34 mouse cellular contexts compared by ENCODE assay signal in genomic region chr7:112909164-112909563, GRCm38 (mm10). TPM values are rescaled to one million over a fixed set of nuclear protein-coding genes. Genes with fewer than 3 reads are reported as not detected.
"Had no signal": no experiment of that assay in that cellular context is flagged by ENCODE, and none has a peak within 500 bp of the region (broad histone marks: within the 10 kb centered on the region; RNA-seq: fewer than 3 reads in every experiment).

No protein-coding gene starts in this region.

- H3K36me3 ChIP-seq: hindbrain, embryonic 15.5 days; intestine, embryonic 15.5 days; kidney, embryonic 15.5 days had no signal

- DNase-seq: heart, postnatal 10 days; heart, postnatal 14 days; heart, postnatal 36 days; heart, postnatal 4 days; kidney, adult 11 months; kidney, adult 18-20 months; kidney, adult 2 months; kidney, adult 8-10 months; kidney, adult 9 months; kidney, postnatal 10 days; kidney, postnatal 14 days; kidney, postnatal 25 days; kidney, postnatal 36 days; kidney, postnatal 4 days; layer of hippocampus, adult 9-11 months; layer of hippocampus, postnatal 36 days had no signal

- H3K9me3 ChIP-seq: heart, embryonic 12.5 days; heart, embryonic 13.5 days; heart, embryonic 15.5 days; hindbrain, embryonic 10.5 days; hindbrain, embryonic 12.5 days; hindbrain, embryonic 13.5 days; hindbrain, embryonic 15.5 days; intestine, embryonic 15.5 days; kidney, embryonic 15.5 days had no signal

- H3K4me1 ChIP-seq: heart, embryonic 15.5 days; hindbrain, embryonic 12.5 days; intestine, embryonic 15.5 days had no signal

- ATAC-seq: hindbrain, embryonic 16.5 days; hindbrain, postnatal 0 days; inflammation-experienced regulatory T-cells, adult 6 months; intestine, embryonic 15.5 days; intestine, postnatal 0 days had no signal

- H3K27me3 ChIP-seq: heart, embryonic 12.5 days; heart, embryonic 13.5 days; heart, embryonic 15.5 days; hindbrain, embryonic 15.5 days; intestine, embryonic 15.5 days; kidney, embryonic 15.5 days had no signal

- H3K27ac ChIP-seq: heart, embryonic 13.5 days; heart, embryonic 15.5 days; hindbrain, embryonic 10.5 days; hindbrain, embryonic 12.5 days; hindbrain, embryonic 13.5 days; hindbrain, embryonic 14.5 days; hindbrain, embryonic 15.5 days; hindbrain, postnatal 0 days; intestine, embryonic 15.5 days; kidney, embryonic 15.5 days; kidney, postnatal 0 days; layer of hippocampus, adult 2 months; left cerebral cortex, adult 2 months had no signal

- H3K4me2 ChIP-seq: heart, embryonic 12.5 days; heart, embryonic 13.5 days; heart, embryonic 15.5 days; hindbrain, embryonic 12.5 days; hindbrain, embryonic 13.5 days; hindbrain, embryonic 14.5 days; hindbrain, embryonic 15.5 days; intestine, embryonic 15.5 days; kidney, embryonic 15.5 days had no signal

- H3K4me3 ChIP-seq: heart, embryonic 12.5 days; heart, embryonic 13.5 days; heart, embryonic 15.5 days; hindbrain, embryonic 10.5 days; hindbrain, embryonic 12.5 days; hindbrain, embryonic 13.5 days; hindbrain, embryonic 15.5 days; intestine, embryonic 15.5 days; kidney, embryonic 15.5 days; layer of hippocampus, adult 2 months; left cerebral cortex, adult 2 months had no signal

- H3K9ac ChIP-seq: heart, embryonic 12.5 days; heart, embryonic 13.5 days; heart, embryonic 15.5 days; hindbrain, embryonic 12.5 days; hindbrain, embryonic 13.5 days; hindbrain, embryonic 14.5 days; hindbrain, embryonic 15.5 days; intestine, embryonic 15.5 days; kidney, embryonic 15.5 days had no signal

RNA-seq across cellular contexts. Expression of gene Rassf10, which starts 44.6 kb away (rescaled TPM):
- total RNA-seq: hematopoietic stem cell, adult 5-6 weeks had no signal
- polyA plus RNA-seq: inflammation-experienced regulatory T-cells, adult 6 months had no signal
